Mouse (Mus musculus): ENCODE data around the gene Cox5b.

GRCm38 (mm10) chr1:36711104-36711503 is 19.9 kb downstream of the Cox5b start:
- no peak for TF ChIP-seq CTCF (IDR thresholded peaks at IDR 0.05; ENCODE audit: low read depth)
- no peak for TF ChIP-seq EP300 (optimal IDR thresholded peaks at IDR 0.05)
